Mouse (Mus musculus): Measurements from ENCODE around the gene Mvk. TPM values are rescaled to one million over a fixed set of nuclear protein-coding genes. Genes with fewer than 3 reads are reported as not detected.

The Mvk gene
- polyA plus RNA-seq, 1 experiment from 2014 or later, result 49.4 TPM

Small RNA genes within 50 kb of the gene (microRNA-seq; reads per million reads assigned to microRNA genes)
- gene Mir7027, result 0.88 reads per million

Other genes starting within 250 kb of the Mvk start
- gene Foxn4, start 170.5 kb upstream of the Mvk start, polyA plus RNA-seq (2015; fragmentation: Nextera tagmentation; extraction: Ambion mirVana), result 0.11 and 0.56 TPM in 2 replicates
- 0.57 and 0.80 TPM in 2 replicates for gene Myo1h, start 155.1 kb upstream of the Mvk start, polyA plus RNA-seq (2015; fragmentation: Nextera tagmentation; extraction: Ambion mirVana)
- gene Kctd10, start 63.8 kb upstream of the Mvk start, polyA plus RNA-seq (2015; fragmentation: Nextera tagmentation; extraction: Ambion mirVana), result 85.7 and 89.3 TPM in 2 replicates
- 40.9 and 41.3 TPM in 2 replicates for gene Ube3b, start 63.7 kb upstream of the Mvk start, polyA plus RNA-seq (2015; fragmentation: Nextera tagmentation; extraction: Ambion mirVana)
- 20.3 and 20.5 TPM in 2 replicates for gene Mmab, start 209 bp upstream of the Mvk start, polyA plus RNA-seq (2015; fragmentation: Nextera tagmentation; extraction: Ambion mirVana)
- gene Fam222a, start 123.7 kb downstream of the Mvk start, polyA plus RNA-seq (2015; fragmentation: Nextera tagmentation; extraction: Ambion mirVana), result 5.2 and 5.6 TPM in 2 replicates
- 0.56 and 0.88 TPM in 2 replicates for gene Trpv4, start 214.2 kb downstream of the Mvk start, polyA plus RNA-seq (2015; fragmentation: Nextera tagmentation; extraction: Ambion mirVana)
- 36.9 and 39.6 TPM in 2 replicates for gene Gltp, start 246.7 kb downstream of the Mvk start, polyA plus RNA-seq (2015; fragmentation: Nextera tagmentation; extraction: Ambion mirVana)

Measured in forebrain, embryonic 15.5 days (tissue).